Mouse (Mus musculus) granulocyte monocyte progenitor cell, adult 5-6 weeks (primary cell): ENCODE results near the gene Gm28539. TPM values are rescaled to one million over a fixed set of nuclear protein-coding genes. Genes with fewer than 3 reads are reported as not detected.

ENCODE experiments used
- ATAC-seq: replicated peaks from 2 replicates; pipeline ENCODE4 v1.8.0; 2016; ENCODE audit warnings: mild to moderate bottlenecking, moderate TSS enrichment, inconsistent platforms; ENCODE audit not compliant: poor library complexity, severe bottlenecking
- total RNA-seq, 2 experiments: library from RNA; stranded (forward) in 1 of 2; stranded (reverse) in 1 of 2; fragments of 200-712, 200-1000 nt in 1 of 2; fragments of >200 nt in 1 of 2; fragmentation: Nextera tagmentation in 1 of 2; gene quantifications; 2 replicates each; pipeline ENCODE4 v1.2.3; 2014 to 2017

The Gm28539 gene
- total RNA-seq (2014; fragmentation: Nextera tagmentation) (2.4 and 12.6 TPM in 2 replicates), total RNA-seq (2017) (2.9 TPM in 1 of 2 replicates, not detected in the other)

- ATAC-seq, result peak; percentile 93
Observed at GRCm38 (mm10) chr16:18836468-18837208, at the start of gene Gm28539, which contains the start of gene 2510002D24Rik. TSS of gene Gm28539 (plus strand) at chr16:18836584. TSS of gene 2510002D24Rik (plus strand) at chr16:18836578.

DNA sequence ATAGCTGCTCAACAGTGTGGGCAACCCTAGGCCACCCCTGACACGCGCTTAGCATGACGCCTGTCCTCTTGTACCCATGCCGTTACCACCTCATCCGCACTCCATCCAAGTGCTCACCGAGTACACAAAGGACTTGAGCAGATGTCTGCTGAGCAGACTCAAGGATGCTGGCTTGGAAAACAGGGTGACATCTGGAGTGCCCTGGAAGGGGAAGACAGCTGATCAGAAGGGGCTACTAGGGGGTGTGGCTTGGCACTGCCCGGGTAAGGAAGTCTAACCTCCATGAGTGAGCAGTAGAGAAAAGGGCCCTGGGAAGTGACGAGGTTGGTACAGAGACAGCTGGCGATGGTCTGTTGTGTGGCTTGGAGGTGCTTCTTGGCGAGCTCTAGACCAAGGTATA is 49.7 kb upstream of the Gm28539 start:
- ATAC-seq, result no peak

GRCm38 (mm10) chr16:18788627-18789406 is 47.6 kb upstream of the Gm28539 start:
- peak; percentile 54 for ATAC-seq

- no peak for ATAC-seq
Observed at GRCm38 (mm10) chr16:18795223-18795899, 41.0 kb upstream of the Gm28539 start.

DNA sequence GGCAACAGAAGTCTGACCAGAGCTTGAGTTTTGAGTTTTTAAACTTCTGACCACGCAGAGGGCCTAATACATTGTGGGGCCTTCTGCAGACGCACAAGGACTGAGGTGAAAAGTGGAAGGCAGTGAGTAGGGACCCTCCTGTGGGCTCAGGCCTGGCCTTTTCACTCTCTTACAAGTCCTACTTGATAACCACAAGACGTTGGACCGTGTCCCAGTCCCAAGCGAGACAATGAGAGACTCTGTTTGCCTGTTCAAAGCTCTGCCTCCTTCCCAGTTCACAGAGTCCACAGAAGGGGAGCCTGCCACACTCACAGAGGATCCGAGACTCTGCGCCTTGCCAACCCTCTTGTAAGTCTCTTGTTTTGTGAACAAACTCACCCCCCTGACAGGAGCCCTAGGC is 39.7 kb upstream of the Gm28539 start:
- no peak for ATAC-seq

DNA sequence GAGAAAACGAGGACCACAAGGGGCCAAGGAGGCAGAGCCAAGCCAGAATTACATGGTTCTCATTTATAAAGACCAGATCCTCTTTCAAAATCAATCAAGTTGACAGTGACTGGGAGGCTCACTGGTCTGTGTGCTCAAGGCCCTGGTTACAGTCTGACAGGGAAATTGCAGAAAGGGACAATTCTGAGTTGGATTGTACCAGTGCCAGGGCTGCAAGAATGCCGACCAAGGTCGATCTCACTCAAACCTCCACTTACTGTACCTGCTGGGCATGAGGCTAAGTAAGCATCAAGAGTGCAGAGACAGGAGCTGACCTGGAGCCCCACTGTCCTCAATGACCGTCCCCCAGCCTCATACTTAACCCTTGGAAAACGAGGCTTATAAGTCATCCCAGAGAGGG is 38.2 kb upstream of the Gm28539 start:
- no peak for ATAC-seq

- no peak for ATAC-seq
Observed at GRCm38 (mm10) chr16:18798841-18799240, 37.5 kb upstream of the Gm28539 start.

DNA sequence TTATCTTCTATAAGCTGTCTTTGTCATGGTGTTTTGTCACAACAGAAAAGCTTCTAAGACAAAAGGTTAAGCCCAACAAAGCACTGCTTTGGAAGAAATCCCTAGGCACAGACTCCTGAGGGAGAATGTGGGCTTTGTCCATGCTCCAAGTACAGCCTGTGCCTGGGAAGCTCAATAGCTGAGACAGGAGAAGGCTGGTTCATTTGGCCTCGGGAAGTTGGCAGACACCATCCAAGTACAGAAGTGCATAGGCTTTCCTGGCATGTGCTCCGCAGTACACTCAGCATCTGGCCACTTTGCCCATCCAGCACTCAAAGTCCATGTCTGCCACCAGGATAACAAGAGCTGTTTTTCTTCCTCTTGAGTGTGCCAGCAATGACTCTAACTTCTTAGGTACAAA is 30.6 kb upstream of the Gm28539 start:
- ATAC-seq, result no peak

DNA sequence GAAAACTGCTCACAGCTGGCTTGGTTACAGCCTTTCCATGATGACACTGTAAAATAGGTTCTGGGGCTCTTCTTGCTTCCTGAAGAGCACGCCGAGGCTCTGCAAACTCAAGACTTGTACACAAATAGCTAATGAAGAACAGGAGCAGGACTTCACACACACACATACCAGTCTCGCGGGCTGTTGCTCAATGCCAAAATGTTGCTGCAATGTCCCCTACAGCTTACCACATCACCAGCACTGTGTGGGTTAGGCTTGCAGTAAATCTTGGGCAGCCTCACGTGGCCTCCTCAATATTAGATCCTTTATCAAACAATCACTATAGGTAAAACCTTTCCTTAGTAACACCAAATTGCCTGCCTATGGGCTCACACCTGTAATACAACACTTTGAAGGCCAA is 27.4 kb upstream of the Gm28539 start:
- ATAC-seq, result peak; percentile 59

- peak; percentile 21; the same call in 1 of the 2 replicates for ATAC-seq
Observed at GRCm38 (mm10) chr16:18811032-18811431, 25.4 kb upstream of the Gm28539 start.

- ATAC-seq, result peak; percentile 75
Observed at GRCm38 (mm10) chr16:18811468-18812384, 24.7 kb upstream of the Gm28539 start, which contains the start of the genes Ufd1 and Cdc45. TSS of gene Ufd1 (plus strand) at chr16:18811779. TSS of gene Cdc45 (minus strand) at chr16:18811987.

- ATAC-seq, result no peak
Observed at GRCm38 (mm10) chr16:18812385-18812910, 23.9 kb upstream of the Gm28539 start.

DNA sequence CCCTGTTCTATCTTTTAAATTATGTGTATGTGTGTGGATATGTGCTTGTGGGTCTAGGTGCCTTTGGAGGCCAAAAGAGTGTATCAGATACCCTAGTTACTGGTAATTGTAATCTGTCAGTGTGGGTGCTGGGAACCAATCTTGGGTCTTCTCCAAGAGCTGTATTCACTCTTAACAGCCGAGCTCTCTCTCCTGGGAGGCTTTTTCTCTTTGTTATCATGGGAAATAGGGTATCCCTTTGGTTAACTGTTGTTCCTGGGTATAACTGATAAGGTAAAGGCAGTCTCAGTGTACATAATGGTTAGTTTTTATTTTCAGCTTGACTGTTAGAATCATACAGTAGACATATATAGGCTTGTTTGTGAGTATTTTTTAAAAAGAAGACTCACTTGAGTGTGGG is 14.0 kb upstream of the Gm28539 start:
- ATAC-seq, result no peak

GRCm38 (mm10) chr16:18822925-18823324 is 13.5 kb upstream of the Gm28539 start:
- no peak for ATAC-seq

- no peak for ATAC-seq
Observed at GRCm38 (mm10) chr16:18828630-18829029, 7.8 kb upstream of the Gm28539 start.

DNA sequence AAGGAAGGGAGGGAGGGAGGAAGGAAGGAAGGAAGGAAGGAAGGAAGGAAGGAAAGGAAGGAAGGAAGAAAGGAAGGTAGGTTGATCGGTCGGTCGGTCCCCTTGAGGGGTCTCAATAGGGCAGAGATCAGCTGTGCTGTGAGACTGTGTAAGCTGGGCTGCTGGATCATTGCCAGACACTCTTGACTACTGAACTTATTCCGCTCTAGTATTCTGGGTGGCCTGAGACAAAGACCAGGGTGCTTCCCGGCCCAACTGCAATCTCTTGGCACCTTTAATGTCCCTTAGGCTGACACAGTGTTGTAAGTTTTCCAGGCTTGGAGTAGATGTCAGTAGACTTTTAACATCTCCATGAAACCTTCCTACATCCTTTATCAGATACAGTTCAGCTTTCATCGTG is 7.3 kb upstream of the Gm28539 start:
- ATAC-seq, result no peak

DNA sequence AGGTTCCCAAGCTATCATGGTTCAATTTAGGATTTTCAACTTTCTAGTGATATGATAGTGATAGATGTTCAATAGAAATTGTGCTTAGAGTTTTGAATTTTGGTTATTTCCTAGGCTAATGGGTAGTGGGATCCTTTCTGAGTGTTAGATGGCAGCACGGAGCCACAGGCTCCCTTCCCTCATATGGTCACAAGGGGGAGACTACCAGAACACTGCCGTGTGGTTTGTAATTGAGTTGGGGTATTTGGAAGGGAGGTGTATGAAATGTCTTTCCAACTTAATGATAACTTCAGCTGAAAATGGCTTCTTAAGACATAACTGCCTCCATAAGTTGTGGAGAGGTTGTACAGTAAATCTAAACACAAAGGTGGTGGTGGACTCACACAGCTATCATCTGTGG is 2.9 kb upstream of the Gm28539 start:
- ATAC-seq, result no peak

GRCm38 (mm10) chr16:18836073-18836467 is 314 bp upstream of the Gm28539 start:
- ATAC-seq, result no peak

GRCm38 (mm10) chr16:18838346-18838745 is 2.0 kb downstream of the Gm28539 start:
- no peak for ATAC-seq
